Mouse (Mus musculus): ENCODE data around the gene Rhou. TPM values are rescaled to one million over a fixed set of nuclear protein-coding genes. Genes with fewer than 3 reads are reported as not detected.

Rhou gene
- polyA plus RNA-seq, 1 experiment: 3.5 TPM

- no peak for DNase-seq
- H3K4me3 ChIP-seq (ENCODE audit: control insufficient read depth, insufficient read depth, low read length): no peak overlapping the region
- TF ChIP-seq POLR2A (IDR thresholded peaks at IDR 0.05; ENCODE audit: control insufficient read depth, extremely low read depth, insufficient read depth, low read length, poor library complexity) (no peak), CTCF (IDR thresholded peaks at IDR 0.05; ENCODE audit: borderline replicate concordance, control insufficient read depth, extremely low read depth, insufficient read depth, low read length, poor library complexity) (no peak)
- H3K27me3 ChIP-seq (ENCODE audit: control insufficient read depth, insufficient read depth, low read length): peaks cover 8% of the 10 kb centered on the region
- 47% methylated on average over 8 of the region's 8 CpGs for WGBS
- no peaks in the 10 kb centered on the region; the same call in 1 of the 2 replicates for H3K4me1 ChIP-seq (replicated peaks; ENCODE audit: control insufficient read depth, insufficient read depth, low read length)
- no peak overlapping the region for H3K27ac ChIP-seq (ENCODE audit: control insufficient read depth, insufficient read depth, low read length)
- no peaks in the 10 kb centered on the region for H3K36me3 ChIP-seq (ENCODE audit: control insufficient read depth, insufficient read depth, low read length)
Observed at GRCm38 (mm10) chr8:123655351-123655779, 1.6 kb downstream of the Rhou start.

GRCm38 (mm10) chr8:123657826-123658225 is 4.1 kb downstream of the Rhou start:
- Histone ChIP-seq H3K27ac (ENCODE audit: control insufficient read depth, insufficient read depth, low read length) (no peak overlapping the region), H3K36me3 (ENCODE audit: control insufficient read depth, insufficient read depth, low read length) (no peaks in the 10 kb centered on the region), H3K4me3 (ENCODE audit: control insufficient read depth, insufficient read depth, low read length) (no peak overlapping the region), H3K27me3 (ENCODE audit: control insufficient read depth, insufficient read depth, low read length) (peaks cover 8% of the 10 kb centered on the region), H3K4me1 (replicated peaks; ENCODE audit: control insufficient read depth, insufficient read depth, low read length) (no peaks in the 10 kb centered on the region; the same call in 1 of the 2 replicates)
- DNase-seq: no peak
- 85% methylated on average over 8 of the region's 8 CpGs for WGBS
- TF ChIP-seq CTCF (IDR thresholded peaks at IDR 0.05; ENCODE audit: borderline replicate concordance, control insufficient read depth, extremely low read depth, insufficient read depth, low read length, poor library complexity): no peak
- TF ChIP-seq POLR2A (IDR thresholded peaks at IDR 0.05; ENCODE audit: control insufficient read depth, extremely low read depth, insufficient read depth, low read length, poor library complexity): no peak

DNA sequence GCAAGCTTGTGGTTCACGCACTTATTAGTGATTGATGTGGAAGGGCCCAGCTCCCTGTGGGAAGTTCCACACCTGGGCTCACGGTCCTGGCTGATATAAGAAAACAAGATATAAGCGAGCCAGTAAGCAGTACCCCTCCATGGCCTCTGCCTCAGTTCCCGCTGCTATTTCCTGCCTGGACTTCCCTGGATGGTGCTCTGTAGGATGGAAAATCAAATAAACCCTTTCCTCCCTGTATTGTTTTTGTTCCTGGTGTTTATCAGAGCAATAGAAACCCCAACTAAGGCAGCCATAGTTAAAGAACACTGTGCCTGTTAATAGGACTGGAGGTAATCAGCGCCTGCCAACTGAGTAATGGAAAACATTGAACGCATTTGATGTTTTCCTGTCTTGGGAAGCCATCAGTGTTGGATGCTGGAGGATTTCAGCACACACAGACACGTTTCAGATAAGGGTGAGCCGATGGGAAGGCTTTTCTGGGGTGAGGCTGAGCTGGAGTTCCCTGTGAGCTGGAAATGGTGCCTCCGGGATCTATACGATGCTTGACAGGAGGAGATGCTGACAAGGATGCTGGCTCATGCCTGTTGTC is 5.8 kb downstream of the Rhou start:
- H3K4me1 ChIP-seq (replicated peaks; ENCODE audit: control insufficient read depth, insufficient read depth, low read length): no peaks in the 10 kb centered on the region
- no peak overlapping the region for H3K27ac ChIP-seq (ENCODE audit: control insufficient read depth, insufficient read depth, low read length)
- no peak for DNase-seq
- no peak for TF ChIP-seq CTCF (IDR thresholded peaks at IDR 0.05; ENCODE audit: borderline replicate concordance, control insufficient read depth, extremely low read depth, insufficient read depth, low read length, poor library complexity)
- no peak for TF ChIP-seq POLR2A (IDR thresholded peaks at IDR 0.05; ENCODE audit: control insufficient read depth, extremely low read depth, insufficient read depth, low read length, poor library complexity)
- no peaks in the 10 kb centered on the region; the same call in 1 of the 2 replicates for H3K27me3 ChIP-seq (ENCODE audit: control insufficient read depth, insufficient read depth, low read length)
- H3K4me3 ChIP-seq (ENCODE audit: control insufficient read depth, insufficient read depth, low read length): no peak overlapping the region
- 79% methylated on average over 10 of the region's 10 CpGs for WGBS
- no peaks in the 10 kb centered on the region for H3K36me3 ChIP-seq (ENCODE audit: control insufficient read depth, insufficient read depth, low read length)

GRCm38 (mm10) chr8:123661515-123661914 is 7.8 kb downstream of the Rhou start:
- Histone ChIP-seq H3K27me3 (ENCODE audit: control insufficient read depth, insufficient read depth, low read length) (no peaks in the 10 kb centered on the region), H3K27ac (ENCODE audit: control insufficient read depth, insufficient read depth, low read length) (no peak overlapping the region), H3K4me3 (ENCODE audit: control insufficient read depth, insufficient read depth, low read length) (no peak overlapping the region), H3K36me3 (ENCODE audit: control insufficient read depth, insufficient read depth, low read length) (no peaks in the 10 kb centered on the region), H3K4me1 (replicated peaks; ENCODE audit: control insufficient read depth, insufficient read depth, low read length) (no peaks in the 10 kb centered on the region)
- no peak for DNase-seq
- 78% methylated on average over 11 of the region's 11 CpGs for WGBS
- TF ChIP-seq CTCF (IDR thresholded peaks at IDR 0.05; ENCODE audit: borderline replicate concordance, control insufficient read depth, extremely low read depth, insufficient read depth, low read length, poor library complexity) (no peak), POLR2A (IDR thresholded peaks at IDR 0.05; ENCODE audit: control insufficient read depth, extremely low read depth, insufficient read depth, low read length, poor library complexity) (no peak)

DNA sequence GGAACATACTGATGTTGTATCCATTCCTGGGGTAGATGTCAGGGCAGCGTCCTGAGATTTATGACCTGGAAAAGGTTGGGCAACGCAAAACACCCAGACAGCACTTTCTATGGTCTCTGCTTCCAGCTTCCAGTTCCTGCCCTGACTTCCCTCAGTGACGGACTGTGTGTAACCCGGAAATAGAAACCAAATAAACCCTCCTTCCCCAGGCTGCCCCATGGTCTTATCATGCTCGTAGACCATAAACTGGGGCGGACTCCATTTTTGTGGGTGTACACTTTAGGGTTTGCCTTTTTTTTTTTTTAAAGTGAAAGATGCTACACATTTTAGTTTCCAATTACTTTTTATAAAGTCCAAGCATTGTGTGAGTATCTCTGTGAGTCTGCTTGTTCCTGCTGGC is 11.9 kb downstream of the Rhou start:
- H3K36me3 ChIP-seq (ENCODE audit: control insufficient read depth, insufficient read depth, low read length): no peaks in the 10 kb centered on the region
- WGBS: 86% methylated on average over 6 of the region's 6 CpGs
- H3K27me3 ChIP-seq (ENCODE audit: control insufficient read depth, insufficient read depth, low read length): no peaks in the 10 kb centered on the region
- no peak overlapping the region for H3K27ac ChIP-seq (ENCODE audit: control insufficient read depth, insufficient read depth, low read length)
- no peak for DNase-seq
- no peaks in the 10 kb centered on the region for H3K4me1 ChIP-seq (replicated peaks; ENCODE audit: control insufficient read depth, insufficient read depth, low read length)
- no peak overlapping the region for H3K4me3 ChIP-seq (ENCODE audit: control insufficient read depth, insufficient read depth, low read length)
- TF ChIP-seq POLR2A (IDR thresholded peaks at IDR 0.05; ENCODE audit: control insufficient read depth, extremely low read depth, insufficient read depth, low read length, poor library complexity): no peak
- TF ChIP-seq CTCF (IDR thresholded peaks at IDR 0.05; ENCODE audit: borderline replicate concordance, control insufficient read depth, extremely low read depth, insufficient read depth, low read length, poor library complexity): no peak

DNA sequence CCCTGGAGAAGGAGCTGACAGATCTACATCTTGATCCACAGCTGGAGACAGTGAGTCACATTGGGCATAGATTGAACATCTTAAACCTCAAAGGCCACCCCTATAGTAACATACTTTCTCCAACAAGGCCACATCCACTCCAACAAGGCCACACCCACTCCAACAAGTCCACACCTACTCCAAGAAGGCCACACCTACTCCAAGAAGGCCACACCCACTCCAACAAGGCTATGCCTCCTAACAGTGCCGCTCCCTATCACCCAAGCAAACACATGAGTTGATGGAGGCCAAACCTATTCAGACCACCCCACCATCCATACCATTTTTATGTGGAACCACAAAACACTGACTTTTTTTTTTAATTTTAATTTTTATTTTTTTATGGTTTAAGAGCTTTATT is 13.1 kb downstream of the Rhou start:
- Histone ChIP-seq H3K36me3 (ENCODE audit: control insufficient read depth, insufficient read depth, low read length) (no peaks in the 10 kb centered on the region), H3K27me3 (ENCODE audit: control insufficient read depth, insufficient read depth, low read length) (no peaks in the 10 kb centered on the region), H3K4me3 (ENCODE audit: control insufficient read depth, insufficient read depth, low read length) (no peak overlapping the region), H3K27ac (ENCODE audit: control insufficient read depth, insufficient read depth, low read length) (no peak overlapping the region), H3K4me1 (replicated peaks; ENCODE audit: control insufficient read depth, insufficient read depth, low read length) (no peaks in the 10 kb centered on the region)
- DNase-seq: no peak
- WGBS: 88% methylated on average over 1 of the region's 1 CpGs
- TF ChIP-seq POLR2A (IDR thresholded peaks at IDR 0.05; ENCODE audit: control insufficient read depth, extremely low read depth, insufficient read depth, low read length, poor library complexity) (no peak), CTCF (IDR thresholded peaks at IDR 0.05; ENCODE audit: borderline replicate concordance, control insufficient read depth, extremely low read depth, insufficient read depth, low read length, poor library complexity) (no peak)

- WGBS: 48% methylated on average over 4 of the region's 4 CpGs
- TF ChIP-seq CTCF (IDR thresholded peaks at IDR 0.05; ENCODE audit: borderline replicate concordance, control insufficient read depth, extremely low read depth, insufficient read depth, low read length, poor library complexity) (no peak), POLR2A (IDR thresholded peaks at IDR 0.05; ENCODE audit: control insufficient read depth, extremely low read depth, insufficient read depth, low read length, poor library complexity) (no peak)
- H3K27ac ChIP-seq (ENCODE audit: control insufficient read depth, insufficient read depth, low read length): no peak overlapping the region
- H3K4me3 ChIP-seq (ENCODE audit: control insufficient read depth, insufficient read depth, low read length): no peak overlapping the region
- H3K4me1 ChIP-seq (replicated peaks; ENCODE audit: control insufficient read depth, insufficient read depth, low read length): no peaks in the 10 kb centered on the region
- H3K36me3 ChIP-seq (ENCODE audit: control insufficient read depth, insufficient read depth, low read length): no peaks in the 10 kb centered on the region
- no peaks in the 10 kb centered on the region for H3K27me3 ChIP-seq (ENCODE audit: control insufficient read depth, insufficient read depth, low read length)
- no peak for DNase-seq
Observed at GRCm38 (mm10) chr8:123668681-123669080, 15.0 kb downstream of the Rhou start.

Measured in thymus, adult 2 months (tissue).